Mouse (Mus musculus): ENCODE results near the gene Gm45140.

GRCm38 (mm10) chr6:87784033-87784432, 51.6 kb downstream of the Gm45140 start:
- TF ChIP-seq HCFC1 (IDR thresholded peaks at IDR 0.05; ENCODE audit: borderline replicate concordance, insufficient read depth, low read length) = no peak
- no peak for TF ChIP-seq ZNF384 (IDR thresholded peaks at IDR 0.05; ENCODE audit: low read depth, low read length)
- no peak for TF ChIP-seq ZC3H11A (IDR thresholded peaks at IDR 0.05; ENCODE audit: borderline replicate concordance, low read depth, low read length)
